Mouse (Mus musculus) intestine, postnatal 0 days (tissue): Measurements from ENCODE around the gene Oat. TPM values are rescaled to one million over a fixed set of nuclear protein-coding genes. Genes with fewer than 3 reads are reported as not detected.

Experiments used
- ATAC-seq: fragments of 200-750 bp; cut with Nextera tagmentation; 2 replicates; pipeline ENCODE4 v1.8.0; 2017; ENCODE audit warnings: mild to moderate bottlenecking, moderate TSS enrichment, moderate library complexity
- H3K27ac ChIP-seq: fragments of 300-500 bp; sonication (generic); 2 replicates; pipeline ENCODE4 v1.5.1; 2014; ENCODE audit warnings: mild to moderate bottlenecking, low read depth, low read length, moderate library complexity
- H3K27me3 ChIP-seq: fragments of 300-500 bp; sonication (generic); replicated peaks from 2 replicates; pipeline ENCODE4 v1.6.1; 2014; ENCODE audit warnings: low read length, mixed read lengths; ENCODE audit not compliant: control insufficient read depth, insufficient read depth
- H3K36me3 ChIP-seq: fragments of 300-500 bp; sonication (generic); 2 replicates; pipeline ENCODE4 v1.6.1; 2014; ENCODE audit warnings: mild to moderate bottlenecking, moderate library complexity; ENCODE audit not compliant: control insufficient read depth, insufficient read depth
- H3K4me1 ChIP-seq: fragments of 300-500 bp; sonication (generic); replicated peaks from 2 replicates; pipeline ENCODE4 v1.6.1; 2014; ENCODE audit warnings: antibody characterized with exemption, low read length, mixed read lengths; ENCODE audit not compliant: control insufficient read depth, insufficient read depth
- H3K4me2 ChIP-seq: fragments of 300-500 bp; sonication (generic); replicated peaks from 2 replicates; pipeline ENCODE4 v1.6.1; 2014; ENCODE audit warnings: low read depth, mild to moderate bottlenecking, moderate library complexity
- H3K4me3 ChIP-seq: fragments of 300-500 bp; sonication (generic); 2 replicates; pipeline ENCODE4 v1.5.1; 2014; ENCODE audit warnings: low read depth, low read length
- H3K9ac ChIP-seq: fragments of 300-500 bp; sonication (generic); 2 replicates; pipeline ENCODE4 v1.6.1; 2014; ENCODE audit warnings: mild to moderate bottlenecking, low read depth, low read length
- H3K9me3 ChIP-seq: fragments of 300-500 bp; sonication (generic); 2 replicates; pipeline ENCODE4 v1.6.1; 2016; ENCODE audit warnings: mixed run types; ENCODE audit not compliant: control insufficient read depth
- CTCF ChIP-seq: sonication (generic); IDR thresholded peaks from 2 replicates; pipeline ENCODE4 v1.5.1; 2016; ENCODE audit warnings: low read depth, mild to moderate bottlenecking, control low read depth, antibody characterized with exemption, moderate library complexity
- WGBS: fragments of 180-500 bp; shearing (Covaris S2); extraction: QIAGEN DNeasy Blood & Tissue Kit; methylation state at CpG from one replicate; pipeline ENCODE4 v1.1.7; 2014; 5-methylcytosine and 5-hydroxymethylcytosine counted together
- polyA plus RNA-seq: library from polyadenylated mRNA; unstranded; fragments of >200 nt; fragmentation: Nextera tagmentation; extraction: Ambion mirVana; gene quantifications from 2 replicates; pipeline ENCODE4 v1.2.1, GENCODE M21; 2015

The Oat gene
- polyA plus RNA-seq, 1 experiment from 2014 or later: 1,789 TPM

- H3K9ac ChIP-seq: no peak overlapping the region
- H3K4me2 ChIP-seq: no peak overlapping the region
- no peaks in the 10 kb centered on the region for H3K36me3 ChIP-seq
- TF ChIP-seq CTCF: no peak
- 40% methylated on average over 8 of the region's 8 CpGs for WGBS
- ATAC-seq: no peak
- peaks cover 15% of the 10 kb centered on the region for H3K4me1 ChIP-seq
- H3K27me3 ChIP-seq: peaks cover 33% of the 10 kb centered on the region
- no peak overlapping the region for H3K27ac ChIP-seq
- H3K4me3 ChIP-seq: no peak overlapping the region
- H3K9me3 ChIP-seq: no peaks in the 10 kb centered on the region
Observed at GRCm38 (mm10) chr7:132600926-132601325, 24.7 kb upstream of the Oat start.

GRCm38 (mm10) chr7:132600026-132600425, 23.8 kb upstream of the Oat start:
- H3K36me3 ChIP-seq: no peaks in the 10 kb centered on the region
- no peak overlapping the region for H3K27ac ChIP-seq
- peaks cover 33% of the 10 kb centered on the region for H3K27me3 ChIP-seq
- no peaks in the 10 kb centered on the region for H3K9me3 ChIP-seq
- peak overlapping the region; percentile 54; the same call in 1 of the 2 replicates for H3K4me3 ChIP-seq
- ATAC-seq: no peak
- no peak overlapping the region for H3K9ac ChIP-seq
- 23% methylated on average over 9 of the region's 9 CpGs for WGBS
- TF ChIP-seq CTCF: no peak
- peaks cover 15% of the 10 kb centered on the region for H3K4me1 ChIP-seq
- peak overlapping the region; percentile 84 for H3K4me2 ChIP-seq

GRCm38 (mm10) chr7:132599071-132599975, 23.1 kb upstream of the Oat start, which contains the start of gene Nkx1-2:
TSS of gene Nkx1-2 (minus strand) at chr7:132599637.
- no peak for ATAC-seq
- 5% methylated on average over 49 of the region's 52 CpGs for WGBS

GRCm38 (mm10) chr7:132597251-132598041, 21.2 kb upstream of the Oat start:
- Histone ChIP-seq H3K27me3 (peaks cover 33% of the 10 kb centered on the region), H3K4me3 (peak overlapping the region; percentile 54), H3K9ac (peak overlapping the region; percentile 68), H3K4me2 (peak overlapping the region; percentile 84), H3K36me3 (no peaks in the 10 kb centered on the region), H3K4me1 (peaks cover 15% of the 10 kb centered on the region), H3K9me3 (no peaks in the 10 kb centered on the region), H3K27ac (peak overlapping the region; percentile 77)
- TF ChIP-seq CTCF: no peak
- under 1% methylated on average over 56 of the region's 60 CpGs for WGBS
- ATAC-seq: peak; percentile 59

More at GRCm38 (mm10) chr7:132599071-132599975, 23.1 kb upstream of the Oat start, which contains the start of gene Nkx1-2:
- Histone ChIP-seq H3K4me1 (peaks cover 15% of the 10 kb centered on the region), H3K27ac (no peak within 1 kb of the TSS), H3K4me2 (peak within 1 kb of the TSS; percentile 84), H3K36me3 (no peaks in the 10 kb centered on the region), H3K4me3 (peak within 1 kb of the TSS; percentile 54), H3K27me3 (peaks cover 33% of the 10 kb centered on the region), H3K9me3 (no peaks in the 10 kb centered on the region), H3K9ac (no peak within 1 kb of the TSS)
- no peak for TF ChIP-seq CTCF

GRCm38 (mm10) chr7:132596557-132597250, 20.5 kb upstream of the Oat start:
- Histone ChIP-seq H3K27me3 (peaks cover 30% of the 10 kb centered on the region), H3K36me3 (no peaks in the 10 kb centered on the region), H3K27ac (peak overlapping the region; percentile 77), H3K9me3 (no peaks in the 10 kb centered on the region), H3K4me3 (peak overlapping the region; percentile 54), H3K9ac (peak overlapping the region; percentile 68), H3K4me2 (peak overlapping the region; percentile 84), H3K4me1 (peaks cover 15% of the 10 kb centered on the region)
- TF ChIP-seq CTCF: peak; percentile 73
- 13% methylated on average over 26 of the region's 26 CpGs for WGBS
- ATAC-seq: peak; percentile 44; the same call in 1 of the 2 replicates

- H3K36me3 ChIP-seq: no peaks in the 10 kb centered on the region
- H3K9ac ChIP-seq: no peak overlapping the region
- H3K4me3 ChIP-seq: no peak overlapping the region
- no peak for ATAC-seq
- H3K4me2 ChIP-seq: no peak overlapping the region
- H3K27me3 ChIP-seq: peaks cover 22% of the 10 kb centered on the region
- TF ChIP-seq CTCF: no peak
- no peaks in the 10 kb centered on the region for H3K9me3 ChIP-seq
- no peak overlapping the region for H3K27ac ChIP-seq
- H3K4me1 ChIP-seq: peaks cover 15% of the 10 kb centered on the region
- WGBS: 76% methylated on average over 3 of the region's 3 CpGs
Observed at GRCm38 (mm10) chr7:132595787-132596186, 19.6 kb upstream of the Oat start.
